Comparison of ENCODE assay signal across 13 mouse cellular contexts in the genomic region with DNA sequence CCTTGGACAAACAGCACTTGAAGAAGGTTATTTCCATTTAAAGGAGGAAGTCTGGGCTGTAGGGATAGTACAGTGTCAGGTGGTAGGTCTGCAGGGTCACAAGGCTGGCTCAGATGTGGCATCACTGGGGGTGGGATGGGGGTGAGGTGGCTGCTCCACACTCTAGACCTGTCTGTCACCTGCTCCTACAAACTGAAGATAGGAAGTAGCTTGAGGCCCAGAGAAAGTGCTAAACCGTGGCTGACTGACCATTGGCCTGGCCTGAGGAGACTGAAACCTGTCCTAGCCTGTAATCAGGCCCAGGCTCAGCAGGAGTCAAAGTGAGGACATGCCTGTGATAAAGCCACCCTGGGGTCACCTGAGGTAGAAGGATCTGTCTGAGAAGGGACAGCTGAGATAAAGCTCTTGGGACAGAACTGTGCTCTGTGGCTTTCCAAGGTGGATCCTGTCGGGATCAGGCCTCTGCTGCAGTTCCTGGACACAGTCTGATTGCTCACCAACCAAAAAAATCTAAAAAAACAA. TPM values are rescaled to one million over a fixed set of nuclear protein-coding genes. Genes with fewer than 3 reads are reported as not detected.
DNase-seq lines count a peak whose midpoint lies in the region; ATAC-seq and TF ChIP-seq lines count a peak whose summit lies in the region.
"Had no signal": no experiment of that assay in that cellular context is flagged by ENCODE, and none has a peak within 500 bp of the region (broad histone marks: within the 10 kb centered on the region; RNA-seq: fewer than 3 reads in every experiment).

No protein-coding gene starts in this region.

- no peak overlapping the region for H3K4me3 ChIP-seq in heart, embryonic 13.5 days
- no peak overlapping the region for H3K4me3 ChIP-seq in ES-Bruce4 (ENCODE audit: low read depth, low read length)
- H3K4me3 ChIP-seq in embryonic facial prominence, embryonic 13.5 days, result no peak overlapping the region
- no peak overlapping the region for H3K4me3 ChIP-seq in limb, embryonic 12.5 days (replicated peaks)

- DNase-seq in heart, postnatal 14 days, result no peak
- DNase-seq in left cerebral cortex, adult 8-10 months (ENCODE audit: low spot score in 2 of 2), result no peak
- no peak for DNase-seq in urinary bladder, postnatal 4 days (ENCODE audit: low spot score in 2 of 2)
- DNase-seq: kidney, postnatal 4 days; right cerebral cortex, postnatal 14 days had no signal

- ATAC-seq in heart, embryonic 13.5 days (ENCODE audit: extremely low read depth, insufficient number of reproducible peaks, low FRiP score, low TSS enrichment), result no peak
- ATAC-seq in embryonic facial prominence, embryonic 13.5 days (ENCODE audit: insufficient number of reproducible peaks, insufficient read depth, low FRiP score, low TSS enrichment, low read depth), result no peak
- no peak for ATAC-seq in limb, embryonic 12.5 days (ENCODE audit: insufficient number of reproducible peaks, insufficient read depth, low FRiP score, low TSS enrichment, low read depth)
- ATAC-seq in megakaryocyte-erythroid progenitor cell, adult 5-6 weeks (replicated peaks; ENCODE audit: low FRiP score, low TSS enrichment, poor library complexity, severe bottlenecking), result no peak

- peaks cover 13% of the 10 kb centered on the region for H3K36me3 ChIP-seq in heart, embryonic 13.5 days
- peaks cover 11% of the 10 kb centered on the region for H3K36me3 ChIP-seq in ES-Bruce4 (ENCODE audit: control insufficient read depth, insufficient read depth, low read length, poor library complexity, severe bottlenecking)
- peaks cover 11% of the 10 kb centered on the region for H3K36me3 ChIP-seq in embryonic facial prominence, embryonic 13.5 days
- H3K36me3 ChIP-seq in limb, embryonic 12.5 days, result peaks cover 19% of the 10 kb centered on the region

- peak overlapping the region; percentile 45 for H3K27ac ChIP-seq in heart, embryonic 13.5 days (replicated peaks)
- H3K27ac ChIP-seq in ES-Bruce4 (ENCODE audit: insufficient read depth, low read length), result no peak overlapping the region
- no peak overlapping the region for H3K27ac ChIP-seq in embryonic facial prominence, embryonic 13.5 days
- peak overlapping the region; percentile 69 for H3K27ac ChIP-seq in limb, embryonic 12.5 days

- no peaks in the 10 kb centered on the region for H3K27me3 ChIP-seq in heart, embryonic 13.5 days (replicated peaks)
- H3K27me3 ChIP-seq in ES-Bruce4 (ENCODE audit: control insufficient read depth, insufficient read depth, low read length, poor library complexity, severe bottlenecking), result no peaks in the 10 kb centered on the region
- no peaks in the 10 kb centered on the region for H3K27me3 ChIP-seq in embryonic facial prominence, embryonic 13.5 days
- no peaks in the 10 kb centered on the region for H3K27me3 ChIP-seq in limb, embryonic 12.5 days
- H3K27me3 ChIP-seq: limb, embryonic 15.5 days had no signal

- H3K4me2 ChIP-seq in heart, embryonic 13.5 days, result peak overlapping the region; percentile 90
- peak overlapping the region; percentile 90; the same call in 1 of the 2 replicates for H3K4me2 ChIP-seq in embryonic facial prominence, embryonic 13.5 days
- H3K4me2 ChIP-seq in limb, embryonic 12.5 days, result peak overlapping the region; percentile 90

- peak overlapping the region; percentile 81 for H3K9ac ChIP-seq in heart, embryonic 13.5 days
- H3K9ac ChIP-seq in ES-Bruce4 (ENCODE audit: low read depth, poor library complexity, severe bottlenecking), result peak overlapping the region; percentile 49; the same call in 1 of the 2 replicates
- no peak overlapping the region for H3K9ac ChIP-seq in embryonic facial prominence, embryonic 13.5 days
- no peak overlapping the region for H3K9ac ChIP-seq in limb, embryonic 12.5 days (replicated peaks)
- H3K9ac ChIP-seq: limb, embryonic 15.5 days had no signal

- no peak for TF ChIP-seq EP300 in ES-Bruce4 (IDR thresholded peaks at IDR 0.05; ENCODE audit: insufficient read depth, low read depth, low read length)

- no peaks in the 10 kb centered on the region for H3K9me3 ChIP-seq in heart, embryonic 13.5 days
- H3K9me3 ChIP-seq in ES-Bruce4 (replicated peaks; ENCODE audit: control insufficient read depth, insufficient read depth, low read length, poor library complexity, severe bottlenecking), result no peaks in the 10 kb centered on the region
- no peaks in the 10 kb centered on the region for H3K9me3 ChIP-seq in embryonic facial prominence, embryonic 13.5 days
- no peaks in the 10 kb centered on the region for H3K9me3 ChIP-seq in limb, embryonic 12.5 days
- H3K9me3 ChIP-seq: limb, embryonic 15.5 days had no signal

- intact Hi-C loops in heart, postnatal 14 days (cut with DNase I), result loop anchor here (2.0 kb wide), 1 partner anchor 40 kb away; no protein-coding TSS in a partner anchor

- H3K4me1 ChIP-seq in heart, embryonic 13.5 days, result peaks cover 43% of the 10 kb centered on the region
- peaks cover 8% of the 10 kb centered on the region for H3K4me1 ChIP-seq in ES-Bruce4 (ENCODE audit: control insufficient read depth, insufficient read depth, low read length)
- peaks cover 32% of the 10 kb centered on the region for H3K4me1 ChIP-seq in embryonic facial prominence, embryonic 13.5 days
- H3K4me1 ChIP-seq in limb, embryonic 12.5 days (replicated peaks), result peaks cover 25% of the 10 kb centered on the region

- WGBS in heart, embryonic 13.5 days, result 18% methylated on average over 2 of the region's 2 CpGs
- 24% methylated on average over 2 of the region's 2 CpGs for WGBS in embryonic facial prominence, embryonic 13.5 days
- 54% methylated on average over 2 of the region's 2 CpGs for WGBS in limb, embryonic 12.5 days

- TF ChIP-seq CTCF in ES-Bruce4 (IDR thresholded peaks at IDR 0.05; ENCODE audit: low read depth, low read length), result no peak

- TF ChIP-seq POLR2A in ES-Bruce4 (IDR thresholded peaks at IDR 0.05; ENCODE audit: insufficient read depth, low read length), result no peak

RNA-seq across cellular contexts. Expression of a gene that starts 0.9 kb away (rescaled TPM):
- polyA plus RNA-seq in heart, embryonic 13.5 days (2015; fragmentation: Nextera tagmentation; extraction: Ambion mirVana), result 187 and 188 TPM in 2 replicates
- 100 to 1,000 TPM; 215 to 228 TPM for total RNA-seq in heart, postnatal 14 days (2021)
- 86.5 and 98.6 TPM in 2 replicates for polyA plus RNA-seq in ES-Bruce4 (2011; ENCODE audit: insufficient read depth, insufficient read length, low read depth, missing spikeins)
- 206 and 242 TPM in 2 replicates for polyA plus RNA-seq in embryonic facial prominence, embryonic 13.5 days (2015; fragmentation: Nextera tagmentation; extraction: Ambion mirVana)
- 186 and 190 TPM in 2 replicates for polyA plus RNA-seq in limb, embryonic 12.5 days (2016; fragmentation: Nextera tagmentation; extraction: Ambion mirVana)
- total RNA-seq in megakaryocyte-erythroid progenitor cell, adult 5-6 weeks (2014; fragmentation: Nextera tagmentation), result 59.8 and 72.6 TPM in 2 replicates
- 49.2 and 80.3 TPM in 2 replicates for total RNA-seq in megakaryocyte-erythroid progenitor cell, adult 5-6 weeks (2017)
- 100 to 1,000 TPM; 159 to 187 (median 173) TPM for total RNA-seq in left cerebral cortex, adult 8-10 months (2022)

RNA-seq across cellular contexts. Expression of a gene that starts 10.7 kb away (rescaled TPM):
- 7.8 and 9.8 TPM in 2 replicates for polyA plus RNA-seq in heart, embryonic 13.5 days (2015; fragmentation: Nextera tagmentation; extraction: Ambion mirVana)
- total RNA-seq in heart, postnatal 14 days (2021), result 10 to 100 TPM; 74.4 to 93.8 TPM
- 14.4 and 17.7 TPM in 2 replicates for polyA plus RNA-seq in ES-Bruce4 (2011; ENCODE audit: insufficient read depth, insufficient read length, low read depth, missing spikeins)
- 17.6 and 22.1 TPM in 2 replicates for polyA plus RNA-seq in embryonic facial prominence, embryonic 13.5 days (2015; fragmentation: Nextera tagmentation; extraction: Ambion mirVana)
- 19.4 and 19.7 TPM in 2 replicates for polyA plus RNA-seq in limb, embryonic 12.5 days (2016; fragmentation: Nextera tagmentation; extraction: Ambion mirVana)
- total RNA-seq in megakaryocyte-erythroid progenitor cell, adult 5-6 weeks (2014; fragmentation: Nextera tagmentation), result 16.1 and 28.2 TPM in 2 replicates
- total RNA-seq in megakaryocyte-erythroid progenitor cell, adult 5-6 weeks (2017), result 7.8 and 9.5 TPM in 2 replicates
- 100 to 1,000 TPM in 3 of 4 experiments, 10 to 100 TPM in 1; 94.5 to 107 (median 104) TPM for total RNA-seq in left cerebral cortex, adult 8-10 months (2022)

RNA-seq across cellular contexts. Expression of a gene that starts 45.1 kb away (rescaled TPM):
- not detected in 2 replicates for polyA plus RNA-seq in heart, embryonic 13.5 days (2015; fragmentation: Nextera tagmentation; extraction: Ambion mirVana)
- not detected for total RNA-seq in heart, postnatal 14 days (2021)
- polyA plus RNA-seq in ES-Bruce4 (2011; ENCODE audit: insufficient read depth, insufficient read length, low read depth, missing spikeins), result not detected in 2 replicates
- not detected in 2 replicates for polyA plus RNA-seq in embryonic facial prominence, embryonic 13.5 days (2015; fragmentation: Nextera tagmentation; extraction: Ambion mirVana)
- not detected in 2 replicates for polyA plus RNA-seq in limb, embryonic 12.5 days (2016; fragmentation: Nextera tagmentation; extraction: Ambion mirVana)
- not detected in 2 replicates for total RNA-seq in megakaryocyte-erythroid progenitor cell, adult 5-6 weeks (2014; fragmentation: Nextera tagmentation)
- not detected in 2 replicates for total RNA-seq in megakaryocyte-erythroid progenitor cell, adult 5-6 weeks (2017)
- total RNA-seq in left cerebral cortex, adult 8-10 months (2022), result not detected
- total RNA-seq: granulocyte monocyte progenitor cell, adult 5-6 weeks had no signal
- polyA plus RNA-seq: limb, embryonic 15.5 days; thymus, postnatal 0 days had no signal

Comparison
In these comparisons a context has a peak if more than half of its experiments do, and no peak if none do; other contexts are left out.
1. H3K27ac ChIP-seq: peak in heart, embryonic 13.5 days (single experiment) and limb, embryonic 12.5 days (single experiment); none in ES-Bruce4 (single experiment) and embryonic facial prominence, embryonic 13.5 days (single experiment).
2. H3K9ac ChIP-seq: peak in heart, embryonic 13.5 days (single experiment) and ES-Bruce4 (single experiment); none in embryonic facial prominence, embryonic 13.5 days (single experiment) and limb, embryonic 12.5 days (single experiment).
3. Peak in every context shown above with its lines, with median percentiles within 50 percentile points of each other: H3K4me2 ChIP-seq.